Mouse (Mus musculus): ENCODE results near the gene Rps6kc1. TPM values are rescaled to one million over a fixed set of nuclear protein-coding genes. Genes with fewer than 3 reads are reported as not detected.

The Rps6kc1 gene
- total RNA-seq, 2 experiments from 2014 or later = 24.1 to 28.2 TPM

DNA sequence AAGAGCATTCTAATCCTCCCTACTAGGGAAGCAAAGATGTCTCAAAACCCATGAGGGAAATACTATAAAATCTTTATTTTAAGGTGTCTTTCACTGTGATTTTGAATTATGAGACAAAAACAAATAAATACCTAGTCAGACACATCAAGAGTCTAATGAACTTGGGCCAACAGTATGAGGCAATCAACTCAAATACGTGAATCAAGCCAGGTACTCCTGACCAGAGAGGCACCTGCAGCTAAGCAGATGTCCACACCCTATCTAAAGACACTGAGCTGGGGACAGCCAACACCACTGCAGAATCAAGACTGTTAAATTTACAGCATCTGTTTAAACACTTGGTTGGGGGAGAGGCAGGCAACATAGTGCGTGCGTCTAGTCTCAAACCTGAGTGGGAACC is 7.4 kb downstream of the Rps6kc1 start:
- DNase-seq (ENCODE audit: low spot score in 2 of 2) = no peak

DNA sequence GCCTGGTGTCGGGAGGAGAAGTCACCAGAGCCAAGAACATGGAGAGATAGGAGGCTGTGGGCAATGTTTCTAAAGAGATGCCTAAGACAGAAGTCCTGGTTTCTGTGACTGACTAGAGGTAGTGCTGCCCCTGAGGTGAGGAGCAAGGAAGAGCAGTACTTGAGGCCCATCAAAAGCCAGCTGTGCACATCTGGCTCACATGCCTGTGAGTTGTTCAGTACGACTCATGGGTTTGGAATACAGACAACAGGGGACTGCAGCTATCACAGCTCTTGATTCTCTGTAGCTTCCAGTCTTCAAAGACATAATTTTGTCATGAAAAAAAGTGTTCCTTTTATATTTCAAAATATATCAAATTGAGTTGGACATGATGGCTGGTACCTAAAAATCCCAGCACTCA is 10.5 kb downstream of the Rps6kc1 start:
- no peak for DNase-seq (ENCODE audit: low spot score in 2 of 2)

DNA sequence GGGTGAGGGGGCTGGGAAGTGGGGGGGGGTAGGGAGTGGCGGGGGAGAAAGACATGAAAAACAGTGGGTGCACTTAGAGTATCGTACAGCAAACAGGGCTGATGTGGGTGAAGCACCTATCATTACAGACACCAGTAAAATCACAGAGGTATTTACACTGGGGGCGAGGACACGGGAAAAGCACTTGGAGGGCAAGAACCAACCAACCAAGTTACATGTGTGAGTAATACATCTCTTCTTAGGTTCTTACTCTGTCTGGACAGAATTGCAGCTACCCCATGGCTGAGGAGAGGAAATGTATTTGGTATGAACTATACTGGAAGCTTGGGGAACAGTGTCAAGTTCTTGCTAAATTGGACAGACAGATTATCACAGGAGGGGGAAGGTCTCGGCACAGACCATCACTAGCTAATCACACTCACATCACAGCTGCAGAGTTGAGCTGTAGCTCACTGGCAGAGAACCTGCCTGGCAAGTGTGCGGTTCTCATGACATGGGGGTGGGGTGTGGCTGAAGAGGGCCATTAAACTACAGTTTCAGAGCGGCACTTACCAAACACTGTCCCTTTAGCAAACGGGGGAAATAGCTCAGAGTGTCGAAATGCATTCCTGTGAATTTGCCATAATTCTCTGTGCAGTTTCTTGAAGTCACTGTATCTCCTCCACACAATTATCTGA is 12.5 kb downstream of the Rps6kc1 start:
- DNase-seq (ENCODE audit: low spot score in 2 of 2) = peak in 1 of 2 experiments; percentile 15

DNA sequence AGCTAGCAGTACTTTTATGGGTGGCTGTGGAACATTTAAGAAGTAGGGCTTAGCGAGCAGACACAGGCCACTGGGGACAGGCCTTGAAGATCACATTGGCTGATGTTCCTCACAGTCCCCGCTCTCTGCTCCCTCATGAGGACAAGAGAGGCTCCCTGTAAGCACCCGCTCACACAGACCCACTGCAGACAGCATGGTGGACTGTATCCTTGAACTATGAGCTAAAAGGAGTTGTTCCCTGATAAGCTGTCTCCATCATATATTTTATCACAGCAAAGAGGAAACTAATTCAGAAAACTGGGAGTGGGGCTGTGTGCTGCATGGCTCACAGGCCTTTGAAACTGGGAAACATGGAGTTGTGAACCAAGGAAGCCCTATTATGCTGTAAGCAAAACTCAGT is 13.4 kb downstream of the Rps6kc1 start:
- no peak for DNase-seq (ENCODE audit: low spot score in 2 of 2)

DNA sequence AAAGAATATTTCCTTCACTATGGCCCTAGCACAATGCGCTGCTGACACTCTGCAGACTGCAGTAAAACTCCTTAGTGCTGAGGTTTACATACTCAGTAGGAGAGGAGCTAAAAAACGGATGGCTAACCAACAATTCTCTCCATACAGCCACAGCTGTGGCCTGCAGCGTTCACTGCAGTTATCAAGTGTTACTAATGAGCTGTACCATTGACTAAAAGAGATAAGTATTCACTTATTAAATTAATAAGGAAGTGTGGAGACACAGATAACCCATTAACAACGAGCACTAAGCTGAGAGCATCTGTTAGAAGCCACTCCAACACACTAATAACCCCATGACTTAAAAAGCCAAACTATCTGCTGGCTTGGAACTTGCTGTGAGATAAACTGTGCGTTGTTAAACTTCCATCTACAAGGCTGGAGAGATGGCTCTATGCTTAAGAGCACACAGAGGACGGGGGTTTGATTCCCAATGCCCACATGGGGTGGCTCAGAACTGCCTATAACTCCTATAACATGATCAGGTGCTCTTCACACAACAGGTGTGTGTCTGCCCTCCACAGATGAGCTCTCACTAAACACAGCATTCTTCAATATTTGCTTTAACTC is 17.9 kb downstream of the Rps6kc1 start:
- no peak for DNase-seq (ENCODE audit: low spot score in 2 of 2)

DNA sequence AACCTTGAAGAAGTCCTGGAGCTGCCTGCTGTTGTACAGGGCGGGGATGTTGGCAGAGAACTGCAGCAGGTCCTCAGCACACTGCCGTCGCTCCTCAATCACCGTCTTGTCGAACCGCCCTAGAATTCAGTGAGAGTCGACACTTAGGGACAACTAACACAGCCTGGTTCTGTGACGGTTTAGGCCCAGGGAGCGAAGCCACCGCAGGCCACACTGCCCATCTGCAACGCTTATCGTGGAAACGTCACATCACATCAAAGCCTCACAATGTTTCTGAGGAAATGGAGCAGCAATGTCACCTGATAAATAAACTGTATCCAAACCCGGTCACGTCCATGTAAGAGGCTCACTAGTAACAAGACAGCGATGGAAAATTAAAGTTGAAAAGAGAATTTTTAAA is 22.9 kb downstream of the Rps6kc1 start:
- DNase-seq (ENCODE audit: low spot score in 2 of 2) = no peak

DNA sequence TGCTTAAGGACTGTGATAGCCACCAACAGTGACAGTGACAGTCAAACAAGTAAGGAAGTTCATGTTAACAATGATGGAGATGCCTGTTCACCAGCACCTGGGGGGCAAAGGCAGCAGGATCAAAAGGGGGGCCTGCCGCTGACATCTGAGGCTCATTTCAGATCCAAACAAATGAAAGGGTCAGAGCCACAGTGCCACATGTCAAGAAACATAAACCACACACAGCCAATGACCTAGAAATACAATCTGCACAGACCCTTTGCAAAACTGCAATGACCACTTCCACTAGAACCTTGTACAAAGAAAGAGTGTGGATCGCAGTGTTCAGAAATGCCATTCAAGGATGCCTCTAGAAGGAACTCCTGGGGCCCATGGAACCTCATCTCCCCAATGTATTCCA is 23.5 kb downstream of the Rps6kc1 start:
- no peak for DNase-seq (ENCODE audit: low spot score in 2 of 2)

DNA sequence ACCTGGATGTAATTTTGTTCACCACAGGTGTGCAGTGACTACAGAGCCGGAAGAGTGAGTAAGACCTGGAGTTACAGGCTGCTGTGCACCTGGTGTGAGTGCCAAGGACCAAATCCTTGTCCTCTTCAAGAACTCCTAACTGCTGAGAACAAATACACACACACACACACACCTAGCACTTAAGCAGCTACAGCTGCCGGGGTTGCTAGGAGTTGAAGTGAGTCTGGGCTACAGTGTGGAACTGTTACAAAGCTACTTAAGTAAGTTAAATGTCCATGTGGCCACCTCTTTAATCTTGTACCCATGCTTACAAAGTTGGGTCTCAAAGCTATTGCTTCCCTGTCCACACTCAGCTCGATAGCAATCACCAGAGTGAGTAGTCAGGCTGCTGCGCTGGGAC is 25.6 kb downstream of the Rps6kc1 start:
- no peak for DNase-seq (ENCODE audit: low spot score in 2 of 2)

DNA sequence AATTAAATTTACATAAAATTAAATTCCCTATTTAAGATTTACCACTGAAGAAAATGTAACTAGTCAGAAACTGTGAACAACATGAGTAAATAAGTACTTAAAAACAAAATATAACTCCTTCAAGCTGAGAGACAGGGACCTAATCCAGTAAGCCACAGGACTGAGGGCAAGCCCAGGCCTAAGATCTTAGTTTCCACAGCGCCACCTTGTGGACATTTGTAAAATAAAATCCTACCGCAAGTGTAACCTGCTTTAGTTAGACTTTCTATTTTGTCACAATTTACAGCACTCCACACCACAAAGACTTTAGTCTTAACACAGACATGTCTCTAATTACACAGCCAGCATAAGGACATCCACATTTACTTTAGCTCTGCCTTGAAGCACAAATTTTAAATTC is 30.1 kb downstream of the Rps6kc1 start:
- DNase-seq (ENCODE audit: low spot score in 2 of 2) = peak; percentile 36 to 50

DNA sequence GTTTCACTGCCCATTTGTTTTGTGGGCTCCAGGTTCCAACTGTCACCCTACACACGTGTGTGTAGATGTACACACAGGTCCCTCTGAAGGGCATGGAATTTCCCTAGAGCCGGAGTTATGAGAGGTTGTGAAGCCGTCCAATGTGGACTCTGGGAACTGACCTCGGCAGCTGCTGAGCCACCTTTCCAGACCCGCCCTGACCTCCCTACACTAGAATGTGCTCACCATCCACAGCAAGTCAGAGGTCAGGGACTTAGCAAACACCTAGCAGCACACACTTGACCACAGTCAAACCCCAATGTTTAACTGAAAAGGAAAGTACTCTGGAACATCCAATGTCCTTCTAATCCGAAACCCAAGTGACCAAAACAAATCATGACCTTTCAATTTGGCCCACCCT is 30.9 kb downstream of the Rps6kc1 start:
- DNase-seq (ENCODE audit: low spot score in 2 of 2) = no peak

DNA sequence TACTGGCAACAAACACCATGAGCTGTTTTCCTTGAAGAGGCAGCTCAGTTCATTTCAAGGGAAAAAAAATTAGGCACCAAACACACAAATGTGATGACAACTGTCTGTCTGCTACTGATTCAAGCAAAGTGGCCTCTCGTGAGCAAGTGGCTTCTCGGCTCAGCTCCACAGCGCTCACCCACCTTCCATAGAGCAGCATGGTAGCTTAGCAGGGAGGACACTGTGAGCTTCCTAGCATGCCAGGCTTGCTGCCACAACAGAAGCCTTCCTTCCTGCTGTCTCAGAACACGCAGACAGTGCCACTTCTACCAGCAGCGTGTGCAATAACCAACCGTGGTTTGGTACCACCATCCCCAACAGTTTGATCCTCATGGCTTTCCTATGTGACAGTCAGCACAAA is 35.8 kb downstream of the Rps6kc1 start:
- DNase-seq (ENCODE audit: low spot score in 2 of 2) = no peak

DNA sequence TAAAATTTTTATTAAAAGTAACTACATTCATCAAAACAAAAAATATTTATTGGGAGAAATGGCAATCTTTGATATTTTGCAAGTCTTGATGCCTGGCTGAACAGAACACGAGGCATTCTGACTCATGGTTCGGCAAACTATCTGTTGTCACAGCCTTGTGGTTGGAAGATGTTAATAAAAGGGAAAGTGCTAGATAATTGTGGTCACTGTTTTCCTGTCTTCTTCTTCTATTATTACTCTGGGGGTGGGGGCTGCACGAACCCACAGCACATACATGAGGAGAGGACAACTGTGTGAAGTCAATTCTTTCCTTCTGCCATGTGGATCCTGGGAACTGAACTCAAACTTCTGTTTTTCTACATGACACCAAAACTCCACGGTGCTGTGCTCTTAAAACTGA is 36.5 kb downstream of the Rps6kc1 start:
- DNase-seq (ENCODE audit: low spot score in 2 of 2) = no peak

DNA sequence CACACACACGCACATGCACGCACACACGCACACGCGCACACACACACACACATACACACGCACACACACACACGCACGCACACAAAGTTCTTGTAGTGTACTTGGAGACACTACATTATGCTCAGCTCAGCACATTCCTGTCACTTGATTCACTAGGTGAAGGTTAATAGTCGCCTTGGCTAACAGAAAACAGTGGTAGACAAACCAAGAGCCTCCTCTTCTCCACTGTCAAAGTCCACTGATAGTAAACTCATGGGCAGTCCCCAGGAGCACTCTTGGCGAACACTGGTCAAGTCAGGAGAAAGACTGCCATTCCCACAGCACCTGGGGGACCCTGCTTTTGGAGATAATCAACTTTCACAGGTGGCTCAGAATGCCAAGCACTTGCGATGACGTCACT is 40.5 kb downstream of the Rps6kc1 start:
- DNase-seq (ENCODE audit: low spot score in 2 of 2) = no peak

DNA sequence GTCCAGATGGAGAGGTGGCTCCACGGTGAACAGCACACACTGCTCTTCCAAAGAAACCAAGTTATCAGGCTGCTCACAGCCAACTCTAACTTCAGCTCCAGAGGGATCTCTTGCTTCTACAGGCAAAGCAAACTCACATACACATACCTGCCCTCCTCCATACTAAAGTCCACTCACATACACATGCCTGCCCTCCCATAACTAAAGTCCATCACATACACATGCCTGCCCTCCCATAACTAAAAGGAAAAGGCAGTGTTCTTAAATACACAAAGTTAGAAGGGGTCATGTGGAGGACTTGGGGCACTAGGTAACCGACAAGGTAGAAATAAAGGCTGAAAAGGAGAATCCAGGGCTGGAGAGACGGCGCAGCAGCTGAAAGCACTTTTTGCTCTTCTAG is 41.6 kb downstream of the Rps6kc1 start:
- no peak for DNase-seq (ENCODE audit: low spot score in 2 of 2)

DNA sequence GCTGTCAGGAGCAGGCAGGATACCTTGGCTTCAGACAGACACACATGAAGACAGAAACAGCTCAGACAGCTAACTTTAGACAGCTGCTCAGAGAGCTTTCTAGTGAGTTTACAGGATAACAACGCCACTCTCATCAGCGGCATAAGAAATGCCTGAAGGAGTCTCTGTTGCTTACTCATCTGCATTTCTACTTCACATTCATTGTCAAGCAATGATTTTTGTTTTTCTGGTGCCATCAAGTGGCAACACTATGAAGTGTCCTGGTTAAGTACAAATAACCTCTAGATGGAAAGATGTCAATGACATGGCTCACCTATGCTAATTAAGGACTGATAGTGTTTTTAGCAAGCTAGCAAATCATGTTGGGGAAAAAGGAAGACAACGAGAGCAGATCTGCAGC is 42.8 kb downstream of the Rps6kc1 start:
- DNase-seq (ENCODE audit: low spot score in 2 of 2) = no peak

DNA sequence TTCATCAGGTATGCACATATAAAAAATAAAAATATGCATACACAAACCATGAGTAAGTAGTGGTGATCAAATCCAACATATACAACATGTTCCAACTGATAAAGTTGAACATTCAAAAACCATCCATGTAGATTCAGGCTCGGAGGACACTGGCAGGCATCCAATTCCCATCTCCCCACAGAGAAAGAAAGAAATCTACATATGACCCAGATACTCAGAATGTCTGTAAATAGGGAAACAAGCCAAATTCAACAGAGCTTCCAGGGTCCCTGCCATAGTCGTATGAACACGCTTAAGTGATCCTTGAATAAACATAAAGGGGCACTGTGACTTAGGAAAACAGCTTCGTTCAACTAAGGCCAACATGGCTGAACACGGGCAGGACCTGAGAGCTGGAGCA is 49.9 kb downstream of the Rps6kc1 start:
- no peak for DNase-seq (ENCODE audit: low spot score in 2 of 2)

DNA sequence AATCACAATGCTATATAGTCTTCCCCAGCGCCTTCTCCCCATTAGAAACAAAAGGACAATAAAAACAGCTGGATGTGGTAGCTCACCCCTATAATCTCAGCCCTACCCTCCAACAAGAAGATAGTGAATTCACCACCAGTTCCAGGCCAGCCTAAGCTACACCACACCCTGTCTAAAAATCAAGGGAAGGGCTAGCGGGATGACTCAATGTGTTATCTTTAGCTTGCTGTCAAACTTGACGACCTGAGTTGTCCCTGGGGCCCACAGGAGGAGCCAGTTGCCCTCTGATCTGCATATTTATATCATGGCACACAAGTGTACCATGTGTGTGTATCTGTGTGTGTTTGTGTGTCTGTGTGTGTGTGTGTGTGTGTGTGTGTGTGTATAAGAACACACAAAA is 57.1 kb downstream of the Rps6kc1 start:
- DNase-seq (ENCODE audit: low spot score in 2 of 2) = no peak

DNA sequence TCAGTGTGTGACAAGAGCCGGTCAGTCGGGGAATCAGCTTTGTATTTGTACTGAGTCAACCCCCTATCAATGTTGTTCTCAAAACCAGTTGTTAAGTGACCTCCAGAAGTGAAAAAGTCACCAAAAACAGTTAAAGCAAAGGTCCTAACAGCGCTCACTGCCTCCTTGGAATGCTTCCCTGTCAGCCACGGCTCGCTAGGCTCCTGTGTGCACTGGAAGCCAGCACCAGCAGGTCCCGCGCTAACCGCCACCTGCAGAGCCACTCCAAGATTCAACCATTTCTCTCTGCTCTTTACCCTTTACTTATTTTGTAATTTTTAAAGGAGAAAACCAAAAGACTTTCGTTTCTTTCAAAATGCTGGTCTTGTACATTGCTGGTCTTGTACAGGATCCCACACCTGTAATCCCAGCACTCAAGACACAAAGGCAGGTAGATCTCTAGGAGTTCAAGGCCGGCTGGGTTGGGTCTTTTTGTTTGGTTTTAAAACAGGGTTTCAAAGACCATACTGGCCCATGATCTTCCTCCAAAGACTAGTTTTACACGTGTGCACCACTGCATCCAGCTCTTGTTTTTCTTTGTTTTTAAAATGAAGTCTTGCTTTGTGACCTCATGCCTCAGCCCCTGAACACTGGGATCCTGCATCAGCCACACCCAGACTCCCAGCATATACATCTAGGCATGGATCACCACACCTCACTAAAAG is 62.3 kb downstream of the Rps6kc1 start:
- DNase-seq (ENCODE audit: low spot score in 2 of 2) = no peak

DNA sequence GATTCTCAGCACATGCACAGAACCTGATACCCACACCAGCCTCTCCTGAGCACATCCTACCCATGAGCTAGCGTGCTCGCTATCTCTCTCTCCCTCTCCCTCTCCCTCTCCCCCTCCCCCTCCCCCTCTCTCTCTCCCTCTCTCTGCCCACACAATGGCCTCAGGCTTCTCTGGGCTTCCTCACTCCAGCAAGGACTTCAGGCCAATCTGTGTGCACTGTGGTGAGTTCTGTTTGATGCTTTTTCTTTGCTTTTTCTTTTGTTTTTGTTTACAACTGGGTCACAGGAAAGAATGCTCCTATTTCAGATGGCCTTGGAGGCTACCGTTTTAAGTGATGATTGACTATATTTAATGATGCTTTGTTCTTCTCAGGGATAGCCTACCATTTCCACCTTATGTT is 62.9 kb downstream of the Rps6kc1 start:
- DNase-seq (ENCODE audit: low spot score in 2 of 2) = no peak

DNA sequence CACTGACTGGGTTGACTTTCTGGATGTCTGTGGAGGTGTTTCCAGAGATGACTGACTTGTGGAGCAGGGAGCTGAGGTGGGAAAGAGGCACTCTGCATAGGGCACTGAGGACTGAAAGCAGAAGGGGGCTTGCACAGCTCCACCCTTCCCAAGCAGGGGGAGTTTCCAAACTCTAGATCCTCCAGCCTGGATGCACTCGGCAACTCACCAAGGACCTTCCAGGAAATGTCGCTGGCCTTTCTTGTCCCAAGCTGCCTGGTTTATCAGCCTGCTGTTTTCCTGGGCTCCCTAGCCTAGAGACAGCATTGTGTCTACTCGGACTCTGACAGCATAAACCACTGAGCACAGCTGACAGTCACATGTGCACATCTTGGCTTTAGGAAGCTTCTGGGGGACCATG is 64.6 kb downstream of the Rps6kc1 start:
- no peak for DNase-seq (ENCODE audit: low spot score in 2 of 2)

DNA sequence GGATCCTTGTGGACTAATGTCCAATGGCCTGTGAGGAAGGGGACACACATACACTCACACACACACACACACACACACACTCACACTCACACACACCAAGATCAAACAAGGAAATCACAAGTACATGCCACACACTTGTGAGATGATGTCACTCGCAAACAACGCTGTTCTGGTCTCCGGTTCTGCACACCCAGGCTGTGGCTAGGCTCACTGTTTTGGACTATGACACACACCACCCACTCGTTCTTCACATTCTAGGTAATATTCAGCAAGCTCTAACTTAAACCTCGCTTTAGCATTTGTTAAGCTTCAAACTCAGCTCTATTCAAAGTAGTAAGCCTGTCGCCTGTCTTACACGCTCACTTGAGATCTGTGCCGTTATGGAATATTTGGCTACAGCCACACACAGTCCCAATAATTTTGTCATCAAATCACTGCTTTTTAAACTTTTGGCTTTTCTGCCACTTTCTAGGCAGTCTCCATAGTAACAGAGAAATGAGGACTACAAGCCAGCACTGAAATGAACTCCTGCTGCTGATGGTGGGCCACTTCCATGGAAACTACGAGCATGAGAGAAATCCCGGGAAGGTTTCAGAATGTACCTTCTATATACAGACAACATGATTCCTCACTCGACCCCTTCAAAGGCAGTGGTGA is 65.4 kb downstream of the Rps6kc1 start:
- no peak for DNase-seq (ENCODE audit: low spot score in 2 of 2)

DNA sequence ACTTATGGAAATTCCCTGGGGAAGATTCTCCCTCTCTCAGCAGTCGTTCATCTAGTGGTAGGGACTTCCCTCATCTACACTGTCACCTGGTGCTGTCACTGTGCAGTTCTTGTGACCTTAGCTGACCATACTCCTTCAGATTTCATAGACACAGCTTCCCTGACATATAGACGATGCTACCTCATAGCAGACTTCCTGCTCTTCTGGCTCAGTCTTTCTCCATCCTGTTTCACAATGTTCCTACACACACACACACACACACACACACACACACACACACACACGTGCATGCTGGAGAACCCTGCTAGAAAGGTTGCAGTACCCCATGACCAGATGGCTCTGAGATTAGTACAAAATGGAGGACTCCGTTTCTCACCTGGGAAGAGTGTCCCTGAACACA is 66.2 kb downstream of the Rps6kc1 start:
- DNase-seq (ENCODE audit: low spot score in 2 of 2) = no peak
